Mouse (Mus musculus) embryonic fibroblast, embryonic 13.5 days (primary cell): ENCODE measurements around the gene Tma7.

Source experiments
- CTCF ChIP-seq: IDR thresholded peaks from 2 replicates; pipeline ENCODE4 v1.5.1; 2011; ENCODE audit warnings: mild to moderate bottlenecking, control low read depth, low read length, moderate library complexity, borderline replicate concordance; ENCODE audit not compliant: insufficient read depth
- POLR2A ChIP-seq: IDR thresholded peaks from 2 replicates; pipeline ENCODE4 v1.6.1; 2011; ENCODE audit warnings: low read depth, mild to moderate bottlenecking, control low read depth, low read length, moderate library complexity

DNA sequence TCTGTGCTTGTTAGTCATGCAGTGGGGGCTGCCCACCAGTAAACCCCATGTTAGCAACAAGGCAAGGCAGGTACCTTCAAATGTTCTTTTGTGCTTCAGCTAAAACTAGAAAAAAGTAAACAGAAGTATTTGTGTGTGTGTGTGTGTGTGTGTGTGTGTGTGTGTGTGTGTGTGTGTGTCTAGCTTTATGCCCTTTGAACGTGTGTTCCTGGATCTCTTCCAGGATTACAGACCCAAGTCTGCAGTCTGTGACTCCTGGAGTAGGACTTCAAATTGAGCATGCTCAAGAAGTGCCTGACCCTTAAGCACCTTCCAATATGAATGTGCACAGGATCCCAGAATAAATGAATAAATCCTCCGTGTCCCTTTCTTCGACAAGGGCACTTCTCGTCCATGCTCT lies 44.7 kb upstream of the Tma7 start:
- TF ChIP-seq POLR2A (no peak), CTCF (no peak)
